Mouse (Mus musculus): Measurements from ENCODE around the gene Cdh23. TPM values are rescaled to one million over a fixed set of nuclear protein-coding genes. Genes with fewer than 3 reads are reported as not detected.

The Cdh23 gene
- polyA plus RNA-seq, 1 experiment = 4.6 TPM

DNA sequence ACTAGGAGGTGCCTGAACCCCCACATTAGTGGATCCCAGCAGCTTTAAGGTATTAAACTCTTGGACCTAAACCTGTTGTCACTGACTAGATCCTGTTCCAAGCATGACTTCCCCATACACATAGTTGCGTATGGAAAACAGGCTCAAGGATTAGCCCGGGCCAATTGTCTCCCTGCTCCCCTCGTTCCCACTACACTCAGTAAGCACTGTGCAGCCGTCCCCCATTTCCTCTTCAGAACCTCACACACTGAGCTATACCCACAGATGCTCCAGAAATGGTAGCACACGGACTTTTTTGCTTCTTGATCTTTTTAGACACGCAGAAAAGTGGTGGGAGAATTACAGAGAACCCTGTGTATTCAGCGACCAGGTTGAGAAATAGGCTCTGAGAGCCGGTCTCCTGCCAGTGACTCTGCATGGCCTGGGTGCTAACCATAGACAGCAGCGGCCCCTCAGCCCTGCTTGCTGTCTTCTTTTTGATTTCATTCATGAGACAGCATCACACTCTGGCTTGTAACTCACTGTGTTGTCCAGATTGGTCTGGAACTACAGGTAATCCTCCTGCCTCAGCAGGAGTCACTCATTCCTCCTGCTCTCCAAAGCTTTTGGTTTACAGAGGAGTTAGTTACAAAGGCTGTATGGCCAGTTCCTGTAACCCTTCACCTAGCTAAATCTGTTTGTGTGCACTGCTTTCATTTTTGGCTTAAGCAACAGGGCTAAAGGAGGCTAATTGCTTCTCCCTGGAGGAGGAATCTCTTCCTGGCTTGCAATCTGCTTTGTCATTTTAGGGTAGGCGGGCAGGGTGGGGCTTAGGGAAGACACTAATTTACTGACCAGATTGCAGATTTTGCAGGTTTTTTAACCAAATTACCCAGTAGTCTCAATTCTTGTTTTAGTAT, 413.9 kb downstream of the Cdh23 start:
- Histone ChIP-seq H3K9me3 (no peaks in the 10 kb centered on the region), H3K4me3 (replicated peaks) (peak overlapping the region; percentile 73), H3K36me3 (replicated peaks; ENCODE audit: low read length) (peaks cover 61% of the 10 kb centered on the region), H3K4me1 (peaks cover 92% of the 10 kb centered on the region), H3K27me3 (replicated peaks) (no peaks in the 10 kb centered on the region)
- no peak for TF ChIP-seq GATA1 (IDR thresholded peaks at IDR 0.05; ENCODE audit: borderline replicate concordance, low read length)
- no peak for TF ChIP-seq FLI1 (IDR thresholded peaks at IDR 0.05; ENCODE audit: low read length)

DNA sequence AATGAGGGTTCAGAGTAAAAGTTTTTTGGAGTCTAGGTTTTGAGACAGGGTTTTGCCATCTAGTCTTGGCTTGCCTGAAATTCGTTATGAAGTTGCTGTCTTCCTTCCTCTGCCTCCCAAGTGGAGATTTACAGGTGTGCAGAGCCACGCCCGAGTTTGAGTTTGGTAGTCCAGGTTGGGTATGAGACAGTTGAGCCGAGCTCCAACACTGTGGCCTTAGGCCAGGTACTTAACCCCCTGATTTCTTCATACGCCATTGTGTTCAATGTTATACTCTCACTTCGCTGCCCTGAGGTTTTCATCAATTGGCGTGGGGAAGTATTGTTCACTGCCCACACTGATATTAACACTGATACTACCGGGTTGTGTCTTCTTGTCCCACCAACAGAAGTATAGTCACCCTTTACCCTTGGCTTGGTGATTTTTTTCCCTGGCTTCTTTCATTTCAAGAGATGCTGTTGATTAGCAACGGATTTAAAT, 414.7 kb downstream of the Cdh23 start:
- Histone ChIP-seq H3K4me1 (peaks cover 92% of the 10 kb centered on the region), H3K4me3 (replicated peaks) (peak overlapping the region; percentile 72), H3K9me3 (no peaks in the 10 kb centered on the region), H3K27me3 (replicated peaks) (no peaks in the 10 kb centered on the region), H3K36me3 (replicated peaks; ENCODE audit: low read length) (peaks cover 60% of the 10 kb centered on the region)
- TF ChIP-seq GATA1 (IDR thresholded peaks at IDR 0.05; ENCODE audit: borderline replicate concordance, low read length) (no peak), FLI1 (IDR thresholded peaks at IDR 0.05; ENCODE audit: low read length) (no peak)

DNA sequence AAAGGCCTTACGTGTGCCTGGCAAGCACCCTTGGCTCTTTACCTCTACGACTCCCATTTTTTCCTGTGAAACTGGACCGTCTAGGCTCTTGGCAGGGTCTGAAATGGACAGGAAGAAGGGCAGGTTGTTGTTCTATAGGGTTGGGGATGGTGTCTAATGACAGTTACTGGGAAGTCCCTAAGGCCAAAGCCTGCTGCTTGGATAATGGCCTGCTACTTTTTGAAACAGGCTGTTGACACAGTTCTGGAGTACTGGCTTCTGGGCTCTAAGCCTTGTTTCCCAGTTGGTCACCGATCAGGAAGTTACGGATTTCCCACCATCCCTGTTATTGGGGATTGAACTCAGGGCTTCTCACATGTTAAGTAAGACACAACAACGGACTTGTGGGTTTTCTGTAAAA, 415.9 kb downstream of the Cdh23 start:
- TF ChIP-seq FLI1 (IDR thresholded peaks at IDR 0.05; ENCODE audit: low read length) (no peak), GATA1 (IDR thresholded peaks at IDR 0.05; ENCODE audit: borderline replicate concordance, low read length) (no peak)
- H3K9me3 ChIP-seq = no peaks in the 10 kb centered on the region
- H3K36me3 ChIP-seq (replicated peaks; ENCODE audit: low read length) = peaks cover 48% of the 10 kb centered on the region
- peak overlapping the region; percentile 77 for H3K4me3 ChIP-seq (replicated peaks)
- H3K27me3 ChIP-seq (replicated peaks) = no peaks in the 10 kb centered on the region
- peaks cover 83% of the 10 kb centered on the region for H3K4me1 ChIP-seq

DNA sequence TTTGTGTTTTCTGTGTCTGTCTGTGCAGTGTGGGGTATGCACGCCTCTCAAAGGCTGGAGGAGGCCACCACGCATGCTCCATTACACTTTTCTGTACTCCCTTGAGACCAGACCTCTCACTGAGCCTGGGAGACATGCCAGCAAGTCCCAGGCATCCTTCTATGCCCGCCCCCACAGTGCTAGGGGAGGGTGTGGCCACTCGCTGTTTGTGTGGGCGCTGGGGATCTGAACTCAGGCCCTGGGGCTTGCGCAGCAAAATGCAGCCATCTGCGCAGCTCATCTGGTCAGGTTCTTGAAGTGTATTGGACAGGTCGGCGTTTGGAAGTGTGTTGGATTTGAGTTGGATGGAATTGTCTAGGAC, 416.4 kb downstream of the Cdh23 start:
- H3K4me3 ChIP-seq (replicated peaks) = peak overlapping the region; percentile 77
- no peak for TF ChIP-seq GATA1 (IDR thresholded peaks at IDR 0.05; ENCODE audit: borderline replicate concordance, low read length)
- no peak for TF ChIP-seq FLI1 (IDR thresholded peaks at IDR 0.05; ENCODE audit: low read length)
- no peaks in the 10 kb centered on the region for H3K9me3 ChIP-seq
- H3K36me3 ChIP-seq (replicated peaks; ENCODE audit: low read length) = peaks cover 44% of the 10 kb centered on the region
- no peaks in the 10 kb centered on the region for H3K27me3 ChIP-seq (replicated peaks)
- H3K4me1 ChIP-seq = peaks cover 78% of the 10 kb centered on the region

DNA sequence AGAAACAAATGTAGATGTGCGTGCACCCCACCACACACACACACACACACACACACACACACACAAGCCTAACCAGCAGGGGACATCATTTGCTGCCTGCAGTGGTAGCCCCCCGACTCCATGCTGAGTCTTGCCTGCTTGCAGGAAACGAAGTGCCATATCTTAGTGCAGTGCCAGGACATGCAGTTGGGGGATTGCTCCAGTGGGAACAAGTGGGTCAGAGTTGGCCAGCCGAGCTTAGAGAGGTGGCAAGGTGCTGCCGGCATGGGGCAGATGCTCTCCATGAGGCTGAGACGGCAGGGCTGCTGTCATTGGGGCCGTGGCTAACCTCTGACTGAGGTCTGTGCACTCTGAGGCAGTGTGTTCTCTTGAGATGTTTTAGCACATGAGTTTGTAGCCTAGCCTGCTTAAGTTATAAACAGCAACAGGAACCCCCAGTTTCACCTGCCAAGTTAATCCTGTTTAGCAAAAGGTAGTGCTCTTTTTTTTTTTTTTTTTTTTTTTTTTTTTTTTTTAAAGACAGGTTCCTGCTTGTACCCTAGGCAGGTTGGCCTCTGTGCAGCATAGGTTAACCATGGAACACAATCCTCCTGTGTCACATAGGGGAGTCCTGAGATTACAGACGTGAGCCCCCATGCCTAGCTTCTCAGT, 416.9 kb downstream of the Cdh23 start:
- Histone ChIP-seq H3K9me3 (no peaks in the 10 kb centered on the region), H3K36me3 (replicated peaks; ENCODE audit: low read length) (peaks cover 38% of the 10 kb centered on the region), H3K4me1 (peaks cover 73% of the 10 kb centered on the region), H3K27me3 (replicated peaks) (no peaks in the 10 kb centered on the region), H3K4me3 (replicated peaks) (peak overlapping the region; percentile 96)
- no peak for TF ChIP-seq FLI1 (IDR thresholded peaks at IDR 0.05; ENCODE audit: low read length)
- TF ChIP-seq GATA1 (IDR thresholded peaks at IDR 0.05; ENCODE audit: borderline replicate concordance, low read length) = no peak

DNA sequence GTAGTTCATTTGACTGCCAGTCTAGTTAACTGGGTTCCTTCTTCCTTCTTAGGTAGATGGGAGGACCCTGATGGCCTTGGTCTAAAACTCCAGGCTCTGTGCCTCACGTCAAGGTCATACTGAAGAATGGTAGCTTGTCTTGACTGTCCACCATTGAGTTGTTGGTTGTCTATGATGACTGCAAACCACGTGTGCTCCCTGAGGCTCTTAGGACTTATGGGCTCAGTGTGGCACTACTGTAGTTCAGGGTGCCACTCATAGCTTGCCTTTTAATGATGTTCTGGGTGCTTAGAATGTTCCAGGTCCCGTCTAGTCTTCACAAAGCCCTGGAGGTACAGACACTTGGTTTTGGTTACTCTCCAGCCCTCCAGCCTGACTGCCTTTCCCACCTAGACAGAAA, 417.5 kb downstream of the Cdh23 start:
- Histone ChIP-seq H3K27me3 (replicated peaks) (no peaks in the 10 kb centered on the region), H3K4me3 (replicated peaks) (peak overlapping the region; percentile 96), H3K36me3 (replicated peaks; ENCODE audit: low read length) (peaks cover 38% of the 10 kb centered on the region), H3K9me3 (no peaks in the 10 kb centered on the region), H3K4me1 (peaks cover 68% of the 10 kb centered on the region)
- TF ChIP-seq GATA1 (IDR thresholded peaks at IDR 0.05; ENCODE audit: borderline replicate concordance, low read length) (no peak), FLI1 (IDR thresholded peaks at IDR 0.05; ENCODE audit: low read length) (no peak)

DNA sequence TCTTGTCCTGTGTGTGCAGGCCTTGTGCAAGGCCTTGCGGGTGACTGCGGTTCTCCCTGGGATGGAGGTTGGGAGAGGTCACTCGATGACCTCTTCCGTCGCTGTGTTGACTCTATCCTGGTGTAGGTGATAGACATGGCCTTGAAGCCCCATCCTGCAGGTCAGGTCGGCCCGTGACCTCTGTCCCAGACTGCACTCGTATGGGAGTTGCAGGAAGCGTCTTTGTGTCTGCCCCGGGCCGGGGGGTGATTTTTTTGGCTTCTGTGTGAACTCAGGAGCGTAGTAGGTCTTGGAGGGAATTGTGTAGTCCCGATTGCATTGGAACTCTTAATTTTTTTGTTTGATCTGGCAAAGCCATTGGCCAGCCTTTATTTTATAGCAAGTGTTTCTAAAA, 418.3 kb downstream of the Cdh23 start:
- Histone ChIP-seq H3K4me1 (peaks cover 68% of the 10 kb centered on the region), H3K36me3 (replicated peaks; ENCODE audit: low read length) (peaks cover 34% of the 10 kb centered on the region), H3K27me3 (replicated peaks) (no peaks in the 10 kb centered on the region), H3K9me3 (no peaks in the 10 kb centered on the region), H3K4me3 (replicated peaks) (peak overlapping the region; percentile 96)
- TF ChIP-seq GATA1 (IDR thresholded peaks at IDR 0.05; ENCODE audit: borderline replicate concordance, low read length) (no peak), FLI1 (IDR thresholded peaks at IDR 0.05; ENCODE audit: low read length) (no peak)

DNA sequence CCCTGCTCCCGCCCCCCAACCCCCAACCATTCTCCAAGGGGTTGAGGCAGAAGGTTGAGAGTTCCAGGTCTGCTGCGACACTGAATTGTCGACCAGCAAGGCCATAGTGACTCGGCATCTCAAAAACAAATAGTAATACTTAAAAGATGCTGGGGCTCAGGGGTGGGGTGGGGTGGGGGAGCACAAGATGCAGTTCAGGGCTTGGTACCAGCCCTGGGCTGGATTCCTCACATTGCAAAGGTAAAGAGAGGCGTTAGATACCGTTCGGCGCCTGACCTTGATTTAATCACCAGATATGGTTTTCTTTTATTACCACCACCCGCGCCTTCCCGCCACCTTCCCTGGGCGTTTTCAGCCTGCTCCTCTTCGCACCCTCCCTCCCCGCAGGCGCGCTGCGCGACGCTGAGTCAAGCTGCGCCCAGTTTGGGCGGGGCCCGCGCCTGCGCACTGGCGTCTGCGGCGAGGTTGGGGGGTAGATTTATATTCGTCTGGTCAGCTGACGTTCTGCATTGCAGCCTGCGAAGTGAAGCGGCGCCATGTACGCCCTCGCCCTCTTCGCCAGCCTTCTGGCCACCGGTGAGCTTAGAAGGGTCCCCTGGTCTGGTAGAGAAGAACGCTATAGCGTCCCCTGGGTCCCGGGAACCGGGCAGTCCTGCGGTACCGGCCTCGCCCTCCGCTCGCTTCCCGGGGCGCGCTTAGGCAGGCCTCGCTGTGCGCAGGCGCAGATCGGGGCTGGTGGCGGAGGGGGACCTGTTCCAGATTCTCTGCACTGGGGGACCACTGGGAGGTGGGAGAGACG, 418.9 kb downstream of the Cdh23 start, which contains the start of gene Psap:
TSS of gene Psap (plus strand) at position 421 of the 799 bp plus-strand sequence.
- Histone ChIP-seq H3K36me3 (replicated peaks; ENCODE audit: low read length) (peaks cover 30% of the 10 kb centered on the region), H3K9me3 (no peaks in the 10 kb centered on the region), H3K4me3 (replicated peaks) (peak within 1 kb of the TSS; percentile 96), H3K27me3 (replicated peaks) (no peaks in the 10 kb centered on the region), H3K4me1 (peaks cover 65% of the 10 kb centered on the region)
- TF ChIP-seq FLI1 (IDR thresholded peaks at IDR 0.05; ENCODE audit: low read length) (no peak), GATA1 (IDR thresholded peaks at IDR 0.05; ENCODE audit: borderline replicate concordance, low read length) (no peak)

DNA sequence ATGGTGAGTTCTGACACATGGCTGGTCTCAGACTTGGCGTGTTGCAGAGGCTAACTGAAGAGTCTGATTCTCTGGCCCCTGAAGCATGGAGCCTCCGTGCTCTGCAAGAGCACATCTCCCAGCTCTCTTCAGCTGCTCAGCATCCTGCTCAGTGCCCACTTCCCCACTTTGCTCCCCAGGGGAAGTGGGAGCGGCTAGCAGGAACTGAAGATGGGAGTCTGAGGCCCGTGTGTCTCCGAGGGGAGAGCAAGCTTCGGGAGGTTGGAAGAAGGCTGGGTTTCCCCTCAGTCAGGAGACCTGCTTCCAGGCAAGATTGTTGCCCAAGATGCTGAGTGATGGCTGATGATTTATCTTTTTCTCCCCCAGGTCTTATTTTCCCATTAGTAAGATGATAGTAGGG, 422.9 kb downstream of the Cdh23 start:
- Histone ChIP-seq H3K27me3 (replicated peaks) (peaks cover 6% of the 10 kb centered on the region), H3K36me3 (replicated peaks; ENCODE audit: low read length) (no peaks in the 10 kb centered on the region), H3K9me3 (no peaks in the 10 kb centered on the region), H3K4me1 (peaks cover 53% of the 10 kb centered on the region), H3K4me3 (replicated peaks) (no peak overlapping the region)
- no peak for TF ChIP-seq GATA1 (IDR thresholded peaks at IDR 0.05; ENCODE audit: borderline replicate concordance, low read length)
- no peak for TF ChIP-seq FLI1 (IDR thresholded peaks at IDR 0.05; ENCODE audit: low read length)
